Mouse (Mus musculus): ENCODE measurements around the gene Neurod1.

DNA sequence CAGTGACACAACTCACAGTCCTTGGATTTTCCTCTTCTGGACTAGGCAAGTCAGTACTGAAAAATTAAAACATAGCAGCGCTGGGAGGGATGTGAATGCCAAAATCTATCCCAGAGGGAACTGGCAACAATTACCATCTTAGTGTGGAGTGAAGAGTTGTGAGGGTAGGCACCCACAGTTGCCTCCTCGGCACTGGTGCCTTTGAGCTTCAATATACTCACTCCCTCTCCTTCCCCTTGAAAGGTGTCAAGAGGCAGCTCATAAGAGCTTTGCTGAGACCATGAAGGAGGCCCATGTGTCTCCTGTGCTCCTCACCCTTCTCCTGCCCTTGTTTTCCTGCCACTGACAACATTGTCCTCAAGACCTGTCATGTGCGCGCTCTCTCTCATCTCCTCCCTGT is 5.9 kb upstream of the Neurod1 start:
- TF ChIP-seq HCFC1 (IDR thresholded peaks at IDR 0.05; ENCODE audit: low read depth, low read length): no peak
- no peak for TF ChIP-seq ZC3H11A (IDR thresholded peaks at IDR 0.05; ENCODE audit: low read depth, low read length)
- no peak for TF ChIP-seq POLR2A (IDR thresholded peaks at IDR 0.05; ENCODE audit: low read depth, low read length)
- TF ChIP-seq EP300 (IDR thresholded peaks at IDR 0.05; ENCODE audit: low read length): no peak
